12 mouse cellular contexts compared by ENCODE assay signal in genomic region chr16:43908881-43909280, GRCm38 (mm10). TPM values are rescaled to one million over a fixed set of nuclear protein-coding genes. Genes with fewer than 3 reads are reported as not detected.
DNase-seq lines count a peak whose midpoint lies in the region; ATAC-seq and TF ChIP-seq lines count a peak whose summit lies in the region.
"Had no signal": no experiment of that assay in that cellular context is flagged by ENCODE, and none has a peak within 500 bp of the region (broad histone marks: within the 10 kb centered on the region; RNA-seq: fewer than 3 reads in every experiment).

No protein-coding gene starts in this region.

- H3K36me3 ChIP-seq in liver, adult 2 months (ENCODE audit: control insufficient read depth, insufficient read depth, low read length) = peaks cover 39% of the 10 kb centered on the region
- no peaks in the 10 kb centered on the region; the same call in 1 of the 2 replicates for H3K36me3 ChIP-seq in stomach, postnatal 0 days (ENCODE audit: control insufficient read depth, insufficient read depth, low read length)

- DNase-seq in CD4-positive, CD25-positive, alpha-beta regulatory T cell, adult 2 months (ENCODE audit: low read depth, low spot score) = peak; percentile 28
- DNase-seq in liver, adult 2 months (ENCODE audit: extremely low read depth, low read depth, low spot score) = peak; percentile 7
- DNase-seq in liver (no peak), R1 (ENCODE audit: low read depth, low spot score) (peak; percentile 41)
- DNase-seq in stomach, postnatal 0 days (ENCODE audit: low spot score) = no peak
- no peak for DNase-seq in cerebellum, postnatal 10 days
- DNase-seq in left cerebral cortex, adult 18-20 months (ENCODE audit: low spot score in 2 of 2) = no peak
- DNase-seq: adrenal gland, postnatal 14 days; cerebellum, adult 9-10 months; spleen, adult 18-20 months had no signal

- no peak for TF ChIP-seq POLR2A in liver, adult 2 months (IDR thresholded peaks at IDR 0.05; ENCODE audit: extremely low read depth, insufficient read depth, low read length)

- no peaks in the 10 kb centered on the region for H3K27me3 ChIP-seq in liver, adult 2 months (ENCODE audit: control insufficient read depth, insufficient read depth, low read length)
- no peaks in the 10 kb centered on the region for H3K27me3 ChIP-seq in stomach, postnatal 0 days (ENCODE audit: control insufficient read depth, insufficient read depth, low read length)

- no peak for ATAC-seq in CD4-positive, CD25-positive, alpha-beta regulatory T cell, adult 4 months
- ATAC-seq in stomach, postnatal 0 days (ENCODE audit: low FRiP score, low TSS enrichment) = no peak

- no peak overlapping the region for H3K27ac ChIP-seq in liver, adult 2 months (replicated peaks; ENCODE audit: insufficient read depth, low read depth, low read length)
- H3K27ac ChIP-seq in stomach, postnatal 0 days (replicated peaks) = no peak overlapping the region
- H3K27ac ChIP-seq: heart, embryonic 10.5 days had no signal

- H3K4me1 ChIP-seq in liver, adult 2 months (ENCODE audit: control insufficient read depth, insufficient read depth, low read length) = no peaks in the 10 kb centered on the region
- no peaks in the 10 kb centered on the region for H3K4me1 ChIP-seq in stomach, postnatal 0 days (replicated peaks; ENCODE audit: control insufficient read depth, insufficient read depth)
- H3K4me1 ChIP-seq: heart, embryonic 10.5 days had no signal

- H3K4me3 ChIP-seq in liver, adult 2 months (ENCODE audit: insufficient read depth, low read depth, low read length) = no peak overlapping the region
- H3K4me3 ChIP-seq in stomach, postnatal 0 days (ENCODE audit: low read depth, low read length) = no peak overlapping the region
- H3K4me3 ChIP-seq: heart, embryonic 10.5 days had no signal

- 92% methylated on average over 2 of the region's 2 CpGs for WGBS in liver, adult 2 months
- WGBS in stomach, postnatal 0 days = 87% methylated on average over 2 of the region's 2 CpGs

- no peaks in the 10 kb centered on the region for H3K9me3 ChIP-seq in stomach, postnatal 0 days (ENCODE audit: control insufficient read depth, low read length)
- H3K9me3 ChIP-seq: heart, embryonic 10.5 days had no signal

- H3K79me2 ChIP-seq in liver, adult 2 months (ENCODE audit: control insufficient read depth, insufficient read depth, low read length) = no peaks in the 10 kb centered on the region

- H3K9ac ChIP-seq in liver, adult 2 months (ENCODE audit: low read depth, low read length) = no peak overlapping the region
- no peak overlapping the region for H3K9ac ChIP-seq in stomach, postnatal 0 days (ENCODE audit: low read length)

- TF ChIP-seq EP300 in stomach, postnatal 0 days (optimal IDR thresholded peaks at IDR 0.05) = no peak

- H3K4me2 ChIP-seq in stomach, postnatal 0 days (replicated peaks; ENCODE audit: low read depth) = no peak overlapping the region

- peak; percentile 37; the same call in 1 of the 2 replicates for TF ChIP-seq CTCF in liver, adult 2 months (IDR thresholded peaks at IDR 0.05; ENCODE audit: low read depth, low read length)
- TF ChIP-seq CTCF in stomach, postnatal 0 days (IDR thresholded peaks at IDR 0.05; ENCODE audit: low read depth) = peak; percentile 53

RNA-seq across cellular contexts. Expression of gene Qtrt2, which starts 17.7 kb away (rescaled TPM):
- polyA plus RNA-seq in CD4-positive, CD25-positive, alpha-beta regulatory T cell, adult 4 months (2017; shearing (Covaris generic)) = 10 to 100 TPM; 22.3 to 23.5 TPM
- total RNA-seq in liver, adult 2 months (2014; rRNA removed) = 7.8 and 8.5 TPM in 2 replicates
- polyA plus RNA-seq in liver, adult 2 months (2012; rRNA removed) = 3.5 and 9.0 TPM in 2 replicates
- 10.9 and 11.0 TPM in 2 replicates for polyA plus RNA-seq in stomach, postnatal 0 days (2015; fragmentation: Nextera tagmentation; extraction: Ambion mirVana)
- 10 to 100 TPM; 30.2 to 34.8 TPM for total RNA-seq in left cerebral cortex, adult 18-20 months (2021)

RNA-seq across cellular contexts. Expression of gene Ccdc191, which starts 19.3 kb away (rescaled TPM):
- polyA plus RNA-seq in CD4-positive, CD25-positive, alpha-beta regulatory T cell, adult 4 months (2017; shearing (Covaris generic)) = 10 to 100 TPM; 15.6 to 17.1 TPM
- total RNA-seq in liver, adult 2 months (2014; rRNA removed) = 3.3 and 6.2 TPM in 2 replicates
- polyA plus RNA-seq in liver, adult 2 months (2012; rRNA removed) = 0.25 and 1.1 TPM in 2 replicates
- polyA plus RNA-seq in stomach, postnatal 0 days (2015; fragmentation: Nextera tagmentation; extraction: Ambion mirVana) = 5.0 and 5.4 TPM in 2 replicates
- total RNA-seq in left cerebral cortex, adult 18-20 months (2021) = 1 to 10 TPM; 3.9 to 5.4 TPM

Comparison
In these comparisons a context has a peak if more than half of its experiments do, and no peak if none do; other contexts are left out.
1. DNase-seq: peak in CD4-positive, CD25-positive, alpha-beta regulatory T cell, adult 2 months (single experiment), liver, adult 2 months (single experiment) and R1 (single experiment); none in liver (single experiment), stomach, postnatal 0 days (single experiment), cerebellum, postnatal 10 days (0 of 2) and left cerebral cortex, adult 18-20 months (0 of 2).